Mouse (Mus musculus): ENCODE results near the gene Gm10282. TPM values are rescaled to one million over a fixed set of nuclear protein-coding genes. Genes with fewer than 3 reads are reported as not detected.

The Gm10282 gene
- polyA plus RNA-seq, 1 experiment from 2014 or later = 32.8 TPM

DNA sequence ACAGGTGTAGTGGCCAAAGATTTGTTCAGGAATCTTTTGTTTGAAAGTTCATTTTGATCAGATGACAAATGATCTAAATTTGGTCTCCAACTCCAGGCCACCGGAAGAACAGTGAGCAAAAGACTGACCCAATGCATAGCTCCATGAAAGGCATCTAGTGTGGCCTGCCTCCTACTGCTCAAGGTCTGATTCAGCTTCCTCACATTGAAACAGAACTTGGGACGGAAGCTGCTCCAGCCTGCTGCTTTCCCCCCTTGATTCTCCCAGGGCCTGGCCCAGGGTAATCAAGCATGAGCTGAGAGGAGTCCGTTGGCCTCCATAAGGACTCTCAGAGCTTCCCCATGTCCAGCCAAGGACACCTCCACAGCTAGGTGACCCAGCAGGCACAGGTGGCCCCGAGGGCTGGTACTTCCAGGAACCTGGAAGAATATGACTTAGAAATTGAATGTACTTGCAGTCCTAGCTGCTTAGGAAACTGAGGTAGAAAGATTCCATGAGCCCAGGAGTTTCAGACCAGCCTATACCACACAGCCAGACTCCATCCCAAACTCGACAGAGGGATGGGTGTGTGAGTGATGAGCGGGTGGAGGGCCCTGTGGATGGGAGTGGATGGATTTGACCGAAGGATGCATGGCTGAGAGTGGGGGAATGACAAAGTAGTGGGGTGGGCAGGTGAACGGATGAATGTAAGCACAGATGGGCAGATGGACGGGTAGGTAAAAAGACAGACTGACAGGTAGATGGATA, 4.2 kb downstream of the Gm10282 start:
- DNase-seq (ENCODE audit: low spot score) = no peak

DNA sequence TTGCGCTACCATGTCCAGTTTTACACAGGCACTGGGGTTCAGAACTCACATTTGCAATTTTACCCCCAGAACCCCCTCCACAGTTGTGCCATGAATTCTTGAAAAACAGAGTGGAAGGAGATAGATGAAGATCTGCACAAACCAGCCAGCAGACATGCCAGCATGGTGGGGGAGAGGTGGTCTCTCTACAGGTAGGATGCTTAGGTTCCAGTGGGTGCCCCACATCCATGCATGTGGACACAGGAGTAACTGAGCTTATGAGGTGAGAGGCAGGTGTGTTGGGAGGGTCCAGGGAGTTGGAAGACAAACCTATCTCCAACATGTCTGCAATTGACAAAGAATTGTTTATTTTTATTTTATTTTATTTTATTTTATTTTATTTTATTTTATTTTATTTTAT, 6.1 kb downstream of the Gm10282 start:
- no peak for DNase-seq (ENCODE audit: low spot score)

DNA sequence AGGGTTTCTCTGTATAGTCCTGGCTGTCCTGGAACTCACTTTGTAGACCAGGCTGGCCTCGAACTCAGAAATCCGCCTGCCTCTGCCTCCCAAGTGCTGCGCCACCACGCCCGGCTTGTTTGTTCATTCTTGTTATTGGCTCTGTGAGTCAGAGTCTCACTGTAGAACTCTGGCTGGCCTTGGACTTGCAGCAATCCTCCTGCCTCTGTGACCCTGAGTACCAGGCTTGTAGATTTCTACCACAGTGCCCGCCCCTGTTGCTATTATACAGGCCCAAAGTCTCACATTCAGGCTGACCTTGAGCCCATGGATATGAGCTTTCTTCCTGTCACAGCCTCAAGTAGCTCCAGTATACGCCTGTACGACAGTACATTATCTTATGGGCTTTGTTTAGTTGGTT, 8.5 kb downstream of the Gm10282 start:
- DNase-seq (ENCODE audit: low spot score) = no peak

DNA sequence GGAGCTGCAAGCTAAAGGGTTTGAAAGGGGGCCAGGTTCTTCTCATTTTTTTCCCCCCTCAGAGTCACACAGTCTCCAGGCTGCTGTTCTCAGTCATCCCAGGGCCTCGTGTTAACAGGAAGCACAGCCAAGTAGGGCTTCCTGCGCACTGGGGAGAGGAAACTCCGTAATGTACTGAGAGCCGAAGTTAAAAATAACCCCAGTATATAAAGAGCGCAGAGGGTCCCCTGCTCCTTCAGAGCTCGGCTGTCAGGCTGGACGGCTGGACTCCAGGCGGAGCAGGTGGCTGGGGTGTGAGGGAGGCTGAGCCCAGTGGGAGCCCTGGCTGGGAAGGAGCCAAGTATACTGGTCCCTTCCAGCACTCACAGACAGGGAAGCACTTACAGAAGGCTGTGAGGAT, 9.4 kb downstream of the Gm10282 start:
- peak; percentile 75 for DNase-seq (ENCODE audit: low spot score)

DNA sequence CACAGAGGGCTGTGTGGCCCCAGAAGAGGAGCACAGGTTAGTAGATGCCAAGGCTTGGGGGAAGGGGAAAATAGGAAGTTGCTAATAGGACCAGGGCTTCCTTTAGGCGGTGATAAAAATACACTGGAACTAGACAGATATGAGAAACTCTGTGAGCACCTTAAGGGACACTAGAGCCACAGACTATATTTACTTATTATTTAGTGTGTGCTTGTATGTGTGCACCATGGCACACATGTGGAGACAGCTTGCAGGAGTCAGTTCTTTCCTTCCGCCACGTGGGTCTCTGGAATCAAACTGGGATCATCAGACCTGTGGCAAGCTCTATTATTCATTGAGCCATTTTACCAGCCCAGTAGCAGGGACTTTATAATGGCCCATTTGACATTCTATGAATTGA, 9.9 kb downstream of the Gm10282 start:
- no peak for DNase-seq (ENCODE audit: low spot score)

DNA sequence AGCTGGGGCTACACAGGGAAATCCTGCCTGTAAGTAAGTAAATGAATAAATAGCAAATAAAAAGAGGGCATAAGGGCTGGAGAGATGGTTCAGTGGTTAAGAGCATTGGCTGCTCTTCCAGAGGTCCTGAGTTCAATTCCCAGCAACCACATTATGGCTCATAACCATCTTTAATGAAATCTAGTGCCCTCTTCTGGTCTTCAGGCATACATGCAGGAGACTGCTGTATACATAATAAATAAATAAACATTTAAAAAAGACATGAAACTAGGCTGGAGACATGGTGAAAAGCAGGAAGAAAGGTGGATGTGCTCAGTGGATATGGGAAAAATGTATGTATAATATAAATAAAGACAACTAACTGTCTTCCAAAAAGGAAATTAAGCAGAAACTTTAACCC, 11.8 kb downstream of the Gm10282 start:
- no peak for DNase-seq (ENCODE audit: low spot score)

- DNase-seq (ENCODE audit: low spot score) = peak; percentile 50
Observed at GRCm38 (mm10) chr8:72291104-72291503, 14.0 kb downstream of the Gm10282 start.

GRCm38 (mm10) chr8:72289051-72289450, 16.0 kb downstream of the Gm10282 start:
- DNase-seq (ENCODE audit: low spot score) = no peak

GRCm38 (mm10) chr8:72285285-72285684, 19.8 kb downstream of the Gm10282 start:
- no peak for DNase-seq (ENCODE audit: low spot score)

DNA sequence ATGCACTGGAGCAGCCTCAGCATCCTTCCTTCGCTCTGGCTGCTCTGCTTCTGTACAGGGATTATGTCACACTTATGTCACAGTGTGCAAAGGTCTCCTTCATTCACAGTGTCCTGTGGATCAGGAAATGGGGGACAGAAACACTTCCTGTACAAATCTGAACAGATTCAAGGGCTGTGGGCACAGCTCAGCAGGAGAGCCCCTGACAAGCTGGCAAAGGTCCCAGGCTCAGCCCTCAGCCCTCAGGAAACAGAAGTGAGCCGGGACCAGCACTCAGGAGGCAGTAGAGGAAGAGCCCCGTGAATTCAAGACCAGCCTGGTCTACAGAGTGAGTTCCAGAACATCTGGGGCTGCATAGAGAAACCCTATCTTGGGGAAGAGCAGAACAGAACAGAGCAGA, 23.4 kb downstream of the Gm10282 start:
- DNase-seq (ENCODE audit: low spot score) = no peak

DNA sequence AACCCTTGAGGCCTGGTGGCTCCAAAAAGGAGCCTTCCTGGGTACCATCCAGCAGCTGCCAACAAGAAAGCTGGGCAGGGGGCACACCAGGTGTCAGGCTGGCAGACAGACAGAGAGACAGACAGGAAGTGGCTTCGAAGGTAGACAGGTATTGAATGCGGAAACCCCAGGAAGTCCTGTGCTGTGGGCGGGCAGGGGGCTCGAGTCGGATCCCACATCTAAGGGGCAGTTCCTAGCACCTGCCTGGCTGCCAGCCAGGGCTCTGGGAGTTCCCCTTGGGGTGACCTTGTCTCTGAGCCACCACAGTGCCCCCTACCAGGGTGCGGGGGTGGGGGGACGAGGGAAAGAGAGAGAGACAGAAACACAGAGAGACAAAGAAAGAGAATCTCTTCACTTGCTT, 25.9 kb downstream of the Gm10282 start:
- peak; percentile 87 for DNase-seq (ENCODE audit: low spot score)

- DNase-seq (ENCODE audit: low spot score) = peak; percentile 50
Observed at GRCm38 (mm10) chr8:72277244-72277643, 27.8 kb downstream of the Gm10282 start.

DNA sequence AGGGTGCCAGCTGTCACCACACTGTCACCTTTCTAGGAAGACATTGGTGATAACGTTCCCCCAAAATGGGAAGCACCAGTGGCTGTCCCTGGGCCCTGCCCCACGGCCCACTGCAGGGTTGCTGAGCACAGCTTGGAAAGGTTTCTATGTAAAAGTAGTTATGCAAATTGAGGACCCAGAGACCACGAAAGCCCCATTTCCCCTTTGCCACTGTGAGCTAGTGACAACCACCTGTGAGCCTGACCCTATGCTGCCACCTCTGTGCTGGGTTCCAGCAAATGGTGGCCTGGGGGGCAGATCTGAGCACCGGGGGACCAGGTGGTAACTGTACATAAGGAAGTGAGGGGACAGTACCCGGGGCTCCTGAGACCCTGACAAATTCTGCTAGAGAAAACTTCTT, 31.3 kb downstream of the Gm10282 start:
- DNase-seq (ENCODE audit: low spot score) = peak; percentile 40

- DNase-seq (ENCODE audit: low spot score) = no peak
Observed at GRCm38 (mm10) chr8:72273111-72273770, 31.8 kb downstream of the Gm10282 start.

- peak; percentile 84 for DNase-seq (ENCODE audit: low spot score)
Observed at GRCm38 (mm10) chr8:72272361-72272760, 32.7 kb downstream of the Gm10282 start.

DNA sequence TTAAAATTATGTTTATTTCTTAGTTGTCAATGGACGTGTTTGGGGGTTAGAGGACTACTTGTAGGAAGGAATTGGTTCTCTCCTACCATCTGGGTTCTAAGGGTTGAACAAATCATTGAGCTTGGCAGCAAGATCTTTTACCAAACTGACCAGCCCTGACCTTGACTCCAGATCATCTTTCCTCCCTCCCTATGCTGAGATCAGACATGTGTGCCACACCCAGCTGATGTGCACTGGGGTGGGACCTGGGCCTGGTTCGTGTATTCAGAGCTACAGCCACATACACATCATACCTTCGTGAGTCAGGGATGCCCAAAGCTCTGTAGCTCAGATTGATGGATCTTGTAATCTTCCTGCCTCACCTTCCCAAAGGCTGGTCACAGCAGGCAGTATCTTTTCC, 33.4 kb downstream of the Gm10282 start:
- no peak for DNase-seq (ENCODE audit: low spot score)

DNA sequence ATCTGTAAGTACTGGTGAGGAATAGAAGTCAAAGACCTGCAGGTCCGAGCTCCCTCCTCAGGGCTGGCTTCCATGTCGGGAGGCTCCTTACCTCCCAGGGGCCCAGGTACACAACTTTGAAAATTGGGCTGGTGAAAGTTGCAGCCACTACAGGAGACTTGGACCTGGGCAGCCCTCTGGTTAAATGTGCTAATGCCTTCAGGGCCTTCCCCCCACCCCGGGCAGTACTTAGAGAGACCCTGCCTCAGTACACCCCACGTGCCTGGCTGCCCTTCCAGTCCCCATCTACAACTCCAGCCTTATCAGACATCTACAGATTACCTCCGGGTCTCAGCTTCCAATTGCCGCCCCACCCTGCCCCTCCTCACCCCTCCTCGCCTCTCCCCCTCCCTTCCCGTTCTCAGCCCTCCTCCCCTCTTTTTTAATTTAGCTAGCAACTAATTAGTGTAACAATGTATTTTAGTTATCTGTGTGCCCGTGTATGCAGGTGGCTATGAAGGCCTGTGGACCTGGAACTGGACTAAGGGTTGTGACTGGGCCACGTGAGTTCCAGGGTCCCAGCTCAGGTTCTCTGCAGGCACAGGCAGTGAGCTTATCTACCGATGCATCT, 33.9 kb downstream of the Gm10282 start:
- no peak for DNase-seq (ENCODE audit: low spot score)

DNA sequence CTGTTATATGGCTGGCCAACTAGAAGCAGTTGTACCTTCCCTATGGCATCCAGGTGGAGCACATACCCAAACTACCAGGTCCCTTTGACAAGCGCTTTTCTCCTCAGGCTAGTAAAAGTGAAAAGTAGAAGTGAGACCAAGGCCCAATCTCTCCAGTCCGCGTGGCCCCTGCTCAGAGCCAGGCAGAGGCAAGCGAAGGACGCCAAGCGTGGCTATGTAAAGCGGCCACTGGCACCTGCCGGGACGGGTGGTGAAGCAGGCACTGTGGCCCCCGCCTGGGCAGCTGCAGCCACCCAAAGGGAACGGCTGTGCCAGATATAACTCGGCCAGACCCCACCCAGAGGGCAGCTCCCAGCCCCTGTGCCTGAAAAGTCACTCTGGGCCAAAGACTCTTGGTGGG, 34.5 kb downstream of the Gm10282 start:
- DNase-seq (ENCODE audit: low spot score) = no peak

GRCm38 (mm10) chr8:72268356-72268755, 36.7 kb downstream of the Gm10282 start:
- no peak for DNase-seq (ENCODE audit: low spot score)

DNA sequence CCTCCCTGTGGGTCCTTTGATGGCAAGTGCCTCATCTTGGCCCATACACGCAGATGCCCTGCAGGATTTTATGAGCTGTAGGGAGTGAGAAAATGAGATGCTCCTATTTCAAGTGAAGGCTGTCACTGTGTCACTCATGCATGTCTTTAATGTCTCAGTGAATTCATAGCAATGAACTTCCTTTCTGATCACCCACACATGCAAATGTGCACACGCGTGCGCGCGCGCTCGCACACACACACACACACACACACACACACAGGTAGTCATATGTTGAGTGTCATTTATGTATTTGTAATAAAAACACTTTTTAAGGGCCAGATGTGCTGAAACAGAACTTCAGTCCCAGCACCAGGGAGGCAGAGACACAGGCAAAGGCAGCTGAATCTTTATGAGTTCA, 38.0 kb downstream of the Gm10282 start:
- no peak for DNase-seq (ENCODE audit: low spot score)

DNA sequence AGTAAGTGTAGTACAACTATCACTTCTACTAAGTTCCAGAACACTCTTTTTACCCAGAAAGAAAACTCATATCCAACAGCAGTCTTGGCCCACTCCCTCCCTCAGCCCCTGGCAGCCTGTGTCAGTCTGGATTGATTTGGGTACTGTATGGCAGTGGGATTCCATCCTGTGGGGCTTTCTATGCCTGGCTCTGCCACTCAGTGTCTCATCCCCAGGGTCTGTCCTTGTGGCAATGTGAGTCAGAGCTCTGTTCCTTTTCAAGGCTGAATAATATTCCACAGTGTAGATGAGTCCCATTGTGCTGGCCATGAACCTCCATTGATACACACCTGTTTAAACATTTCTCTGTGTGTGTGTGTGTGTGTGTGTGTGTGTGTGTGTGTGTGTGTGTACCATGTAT, 38.4 kb downstream of the Gm10282 start:
- no peak for DNase-seq (ENCODE audit: low spot score)

DNA sequence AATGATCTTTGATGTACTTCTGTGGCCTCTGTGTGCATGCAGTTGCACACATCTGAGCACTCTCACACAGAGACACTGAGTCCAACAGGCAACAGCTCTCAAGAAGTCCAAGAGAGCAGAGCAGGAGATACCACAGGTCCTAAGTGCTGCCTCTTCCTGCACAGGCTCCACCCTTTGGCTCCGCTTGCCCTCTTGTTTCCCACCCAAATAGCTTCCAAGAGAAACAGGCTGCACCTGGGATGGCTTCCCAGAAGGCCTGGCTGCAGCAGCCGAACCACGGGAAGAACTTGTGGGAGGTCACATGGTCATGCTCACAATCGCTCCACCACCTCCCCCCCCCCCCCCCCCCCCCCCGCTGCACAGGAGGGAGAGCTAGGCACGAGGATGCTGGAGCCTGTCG, 39.7 kb downstream of the Gm10282 start:
- no peak for DNase-seq (ENCODE audit: low spot score)

GRCm38 (mm10) chr8:72263451-72263850, 41.6 kb downstream of the Gm10282 start:
- no peak for DNase-seq (ENCODE audit: low spot score)

Data from thymus, postnatal 0 days (tissue).